Mouse (Mus musculus): ENCODE measurements around the gene Tardbp. TPM values are rescaled to one million over a fixed set of nuclear protein-coding genes. Genes with fewer than 3 reads are reported as not detected.

The Tardbp gene
- polyA plus RNA-seq, 1 experiment from 2014 or later, result 131 TPM

DNA sequence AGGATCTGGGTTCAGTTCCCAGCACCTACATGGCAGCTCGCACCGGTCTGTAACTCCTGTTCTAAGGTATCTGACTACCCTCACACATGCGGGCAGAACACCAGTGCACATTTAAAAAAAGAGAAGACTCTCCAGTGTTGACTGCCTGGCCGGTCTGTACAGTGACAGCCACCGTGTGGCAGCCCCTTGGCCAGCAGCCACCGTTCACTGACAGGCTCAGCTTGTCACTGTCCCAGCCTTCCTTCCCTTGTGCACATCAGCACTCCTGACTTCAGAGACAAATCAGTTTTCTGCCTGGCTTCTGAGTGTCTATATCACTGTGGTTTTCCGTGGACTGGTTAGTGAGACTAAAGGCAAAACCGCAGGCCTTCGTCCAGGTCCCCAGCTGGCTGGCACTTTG lies 38.0 kb downstream of the Tardbp start:
- Histone ChIP-seq H3K9ac (ENCODE audit: low read length) (no peak overlapping the region), H3K4me1 (ENCODE audit: control insufficient read depth, insufficient read depth, low read length) (peaks cover 9% of the 10 kb centered on the region), H3K27ac (ENCODE audit: low read depth, low read length) (no peak overlapping the region), H3K4me2 (ENCODE audit: low read length) (no peak overlapping the region), H3K4me3 (ENCODE audit: low read depth, low read length) (no peak overlapping the region), H3K36me3 (ENCODE audit: control insufficient read depth, insufficient read depth, low read length) (peaks cover 8% of the 10 kb centered on the region), H3K27me3 (replicated peaks; ENCODE audit: control insufficient read depth, insufficient read depth, low read length) (no peaks in the 10 kb centered on the region), H3K9me3 (replicated peaks; ENCODE audit: control insufficient read depth, low read length) (no peaks in the 10 kb centered on the region)
- no peak for ATAC-seq
- peak; percentile 27 for DNase-seq (ENCODE audit: low spot score)
- 72% methylated on average over 9 of the region's 9 CpGs for WGBS

DNA sequence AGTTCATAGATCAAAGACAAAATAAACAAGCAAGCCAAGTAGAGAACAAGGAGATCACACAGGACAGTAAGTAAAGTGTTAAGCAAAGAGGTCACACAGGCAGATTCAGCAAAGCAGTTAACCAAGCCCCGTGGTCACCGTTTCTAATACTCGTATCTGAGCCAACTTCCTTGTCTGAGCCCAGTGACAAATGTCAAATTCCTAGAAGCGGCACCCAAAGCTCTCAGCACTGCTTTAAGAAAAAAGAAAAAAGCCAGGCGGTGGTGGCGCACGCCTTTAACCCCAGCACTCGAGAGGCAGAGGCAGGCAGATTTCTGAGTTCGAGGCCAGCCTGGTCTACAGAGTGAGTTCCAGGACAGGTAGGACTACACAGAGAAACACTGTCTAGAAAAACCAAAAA lies 40.2 kb downstream of the Tardbp start:
- H3K4me1 ChIP-seq (ENCODE audit: control insufficient read depth, insufficient read depth, low read length), result 0 out of 2 replicates have a peak, but pooled peaks cover 2% of the 10 kb centered on the region
- WGBS, result 86% methylated on average over 9 of the region's 9 CpGs
- ATAC-seq (no peak), DNase-seq (ENCODE audit: low spot score) (no peak)
- H3K9ac ChIP-seq (ENCODE audit: low read length), result no peak overlapping the region
- H3K27ac ChIP-seq (ENCODE audit: low read depth, low read length), result no peak overlapping the region
- no peak overlapping the region for H3K4me2 ChIP-seq (ENCODE audit: low read length)
- no peaks in the 10 kb centered on the region for H3K27me3 ChIP-seq (replicated peaks; ENCODE audit: control insufficient read depth, insufficient read depth, low read length)
- H3K9me3 ChIP-seq (replicated peaks; ENCODE audit: control insufficient read depth, low read length), result no peaks in the 10 kb centered on the region
- no peak overlapping the region for H3K4me3 ChIP-seq (ENCODE audit: low read depth, low read length)
- H3K36me3 ChIP-seq (ENCODE audit: control insufficient read depth, insufficient read depth, low read length), result peaks cover 23% of the 10 kb centered on the region

DNA sequence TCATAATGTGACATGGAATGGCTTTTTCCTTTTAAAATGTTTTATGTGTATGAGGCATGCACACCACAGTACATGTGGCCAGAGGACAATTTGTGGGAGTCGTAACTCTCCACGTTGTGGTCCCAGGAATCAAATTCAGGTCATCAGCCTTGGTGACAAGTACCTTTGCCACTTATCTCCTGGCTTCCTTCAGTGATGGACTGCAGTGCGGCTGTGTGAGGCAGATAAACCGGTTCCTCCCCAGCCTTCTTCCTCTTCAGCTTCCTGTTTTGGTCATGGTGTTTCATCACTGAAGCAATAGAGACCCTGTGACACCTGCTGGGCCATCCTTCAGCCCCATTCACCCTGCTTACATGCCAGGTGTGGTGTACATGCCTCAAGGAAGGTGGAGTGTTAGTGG lies 43.6 kb downstream of the Tardbp start:
- H3K9me3 ChIP-seq (replicated peaks; ENCODE audit: control insufficient read depth, low read length), result no peaks in the 10 kb centered on the region
- ATAC-seq (no peak), DNase-seq (ENCODE audit: low spot score) (no peak)
- no peak overlapping the region for H3K4me2 ChIP-seq (ENCODE audit: low read length)
- H3K9ac ChIP-seq (ENCODE audit: low read length), result no peak overlapping the region
- no peak overlapping the region for H3K4me3 ChIP-seq (ENCODE audit: low read depth, low read length)
- no peaks in the 10 kb centered on the region for H3K4me1 ChIP-seq (ENCODE audit: control insufficient read depth, insufficient read depth, low read length)
- H3K27me3 ChIP-seq (replicated peaks; ENCODE audit: control insufficient read depth, insufficient read depth, low read length), result no peaks in the 10 kb centered on the region
- 87% methylated on average over 4 of the region's 4 CpGs for WGBS
- peaks cover 55% of the 10 kb centered on the region for H3K36me3 ChIP-seq (ENCODE audit: control insufficient read depth, insufficient read depth, low read length)
- H3K27ac ChIP-seq (ENCODE audit: low read depth, low read length), result no peak overlapping the region

DNA sequence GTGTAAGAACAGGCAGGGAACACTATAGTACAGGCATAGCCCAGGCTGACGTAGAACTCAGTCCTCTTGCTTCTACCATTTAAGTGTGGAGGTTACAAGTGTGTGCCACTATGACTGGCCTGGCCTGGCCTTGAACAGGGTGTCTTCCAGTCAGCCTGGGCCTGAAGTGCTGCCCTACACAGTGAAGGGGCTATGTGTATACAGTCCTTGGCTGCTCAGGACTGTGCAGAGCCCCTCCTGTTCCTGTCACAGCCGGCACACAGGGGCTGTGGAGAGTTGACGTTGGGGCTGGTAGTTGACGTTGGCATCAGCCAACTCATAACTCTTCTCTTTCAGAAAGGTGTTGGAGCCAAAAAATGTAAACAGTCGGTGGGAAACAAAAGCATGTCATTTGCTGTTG lies 45.4 kb downstream of the Tardbp start:
- Histone ChIP-seq H3K4me3 (ENCODE audit: low read depth, low read length) (no peak overlapping the region), H3K27ac (ENCODE audit: low read depth, low read length) (no peak overlapping the region), H3K27me3 (replicated peaks; ENCODE audit: control insufficient read depth, insufficient read depth, low read length) (no peaks in the 10 kb centered on the region), H3K9ac (ENCODE audit: low read length) (no peak overlapping the region), H3K4me2 (ENCODE audit: low read length) (no peak overlapping the region), H3K36me3 (ENCODE audit: control insufficient read depth, insufficient read depth, low read length) (peaks cover 74% of the 10 kb centered on the region), H3K9me3 (replicated peaks; ENCODE audit: control insufficient read depth, low read length) (no peaks in the 10 kb centered on the region), H3K4me1 (ENCODE audit: control insufficient read depth, insufficient read depth, low read length) (no peaks in the 10 kb centered on the region)
- ATAC-seq, result no peak
- DNase-seq (ENCODE audit: low spot score), result no peak
- 93% methylated on average over 5 of the region's 5 CpGs for WGBS

- Histone ChIP-seq H3K4me2 (ENCODE audit: low read length) (no peak overlapping the region), H3K36me3 (ENCODE audit: control insufficient read depth, insufficient read depth, low read length) (peaks cover 80% of the 10 kb centered on the region), H3K27ac (ENCODE audit: low read depth, low read length) (no peak overlapping the region), H3K9me3 (replicated peaks; ENCODE audit: control insufficient read depth, low read length) (no peaks in the 10 kb centered on the region), H3K9ac (ENCODE audit: low read length) (no peak overlapping the region; the same call in 1 of the 2 replicates), H3K4me3 (ENCODE audit: low read depth, low read length) (no peak overlapping the region), H3K4me1 (ENCODE audit: control insufficient read depth, insufficient read depth, low read length) (no peaks in the 10 kb centered on the region), H3K27me3 (replicated peaks; ENCODE audit: control insufficient read depth, insufficient read depth, low read length) (no peaks in the 10 kb centered on the region)
- ATAC-seq (no peak), DNase-seq (ENCODE audit: low spot score) (no peak)
- WGBS, result 89% methylated on average over 9 of the region's 9 CpGs
Measured at GRCm38 (mm10) chr4:148580765-148581164, 46.1 kb downstream of the Tardbp start.

DNA sequence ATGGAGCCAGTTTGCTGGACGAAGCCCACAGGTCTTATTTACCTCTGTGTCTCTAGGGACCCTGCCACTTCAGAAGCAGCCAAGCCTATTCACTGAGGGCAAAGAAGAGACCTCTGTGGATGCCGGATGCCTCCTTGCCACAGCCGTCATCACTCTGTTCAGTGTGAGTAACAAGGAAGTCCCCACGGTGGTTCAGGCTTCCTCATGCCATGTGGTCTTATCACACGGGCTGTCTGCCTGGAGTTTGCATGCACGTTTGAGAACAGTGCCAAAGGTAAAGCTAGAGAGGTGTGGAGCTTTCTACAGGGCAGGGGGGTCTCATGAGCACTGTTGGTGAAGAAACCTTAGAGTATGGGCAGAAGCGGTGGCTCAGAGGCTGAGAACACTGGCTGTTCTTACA lies 53.6 kb downstream of the Tardbp start:
- Histone ChIP-seq H3K9ac (ENCODE audit: low read length) (no peak overlapping the region), H3K36me3 (ENCODE audit: control insufficient read depth, insufficient read depth, low read length) (peaks cover 97% of the 10 kb centered on the region), H3K27ac (ENCODE audit: low read depth, low read length) (no peak overlapping the region), H3K4me3 (ENCODE audit: low read depth, low read length) (no peak overlapping the region), H3K27me3 (replicated peaks; ENCODE audit: control insufficient read depth, insufficient read depth, low read length) (no peaks in the 10 kb centered on the region), H3K9me3 (replicated peaks; ENCODE audit: control insufficient read depth, low read length) (no peaks in the 10 kb centered on the region), H3K4me2 (ENCODE audit: low read length) (no peak overlapping the region), H3K4me1 (ENCODE audit: control insufficient read depth, insufficient read depth, low read length) (no peaks in the 10 kb centered on the region)
- WGBS, result 91% methylated on average over 7 of the region's 7 CpGs
- ATAC-seq (no peak), DNase-seq (ENCODE audit: low spot score) (no peak)

- H3K4me2 ChIP-seq (ENCODE audit: low read length), result no peak overlapping the region
- no peak for DNase-seq (ENCODE audit: low spot score)
- no peaks in the 10 kb centered on the region for H3K9me3 ChIP-seq (replicated peaks; ENCODE audit: control insufficient read depth, low read length)
- no peak overlapping the region for H3K4me3 ChIP-seq (ENCODE audit: low read depth, low read length)
- no peak for ATAC-seq
- 97% methylated on average over 9 of the region's 9 CpGs for WGBS
- H3K27me3 ChIP-seq (replicated peaks; ENCODE audit: control insufficient read depth, insufficient read depth, low read length), result no peaks in the 10 kb centered on the region
- H3K9ac ChIP-seq (ENCODE audit: low read length), result no peak overlapping the region
- H3K36me3 ChIP-seq (ENCODE audit: control insufficient read depth, insufficient read depth, low read length), result peaks cover 97% of the 10 kb centered on the region
- no peaks in the 10 kb centered on the region for H3K4me1 ChIP-seq (ENCODE audit: control insufficient read depth, insufficient read depth, low read length)
- no peak overlapping the region for H3K27ac ChIP-seq (ENCODE audit: low read depth, low read length)
Measured at GRCm38 (mm10) chr4:148570693-148571295, 56.0 kb downstream of the Tardbp start.

- peaks cover 97% of the 10 kb centered on the region for H3K36me3 ChIP-seq (ENCODE audit: control insufficient read depth, insufficient read depth, low read length)
- H3K27me3 ChIP-seq (replicated peaks; ENCODE audit: control insufficient read depth, insufficient read depth, low read length), result no peaks in the 10 kb centered on the region
- no peak overlapping the region for H3K4me2 ChIP-seq (ENCODE audit: low read length)
- no peak for ATAC-seq
- DNase-seq (ENCODE audit: low spot score), result no peak
- H3K4me1 ChIP-seq (ENCODE audit: control insufficient read depth, insufficient read depth, low read length), result no peaks in the 10 kb centered on the region
- 94% methylated on average over 10 of the region's 10 CpGs for WGBS
- H3K9ac ChIP-seq (ENCODE audit: low read length), result no peak overlapping the region
- no peak overlapping the region for H3K4me3 ChIP-seq (ENCODE audit: low read depth, low read length)
- H3K9me3 ChIP-seq (replicated peaks; ENCODE audit: control insufficient read depth, low read length), result no peaks in the 10 kb centered on the region
- no peak overlapping the region for H3K27ac ChIP-seq (ENCODE audit: low read depth, low read length)
Measured at GRCm38 (mm10) chr4:148570138-148570537, 56.7 kb downstream of the Tardbp start.

- Histone ChIP-seq H3K9me3 (replicated peaks; ENCODE audit: control insufficient read depth, low read length) (no peaks in the 10 kb centered on the region), H3K4me1 (ENCODE audit: control insufficient read depth, insufficient read depth, low read length) (peaks cover 3% of the 10 kb centered on the region), H3K27me3 (replicated peaks; ENCODE audit: control insufficient read depth, insufficient read depth, low read length) (no peaks in the 10 kb centered on the region), H3K27ac (ENCODE audit: low read depth, low read length) (no peak overlapping the region), H3K36me3 (ENCODE audit: control insufficient read depth, insufficient read depth, low read length) (peaks cover 86% of the 10 kb centered on the region), H3K4me2 (ENCODE audit: low read length) (no peak overlapping the region), H3K4me3 (ENCODE audit: low read depth, low read length) (no peak overlapping the region), H3K9ac (ENCODE audit: low read length) (no peak overlapping the region)
- DNase-seq (ENCODE audit: low spot score), result no peak
- no peak for ATAC-seq
- 95% methylated on average over 12 of the region's 12 CpGs for WGBS
Measured at GRCm38 (mm10) chr4:148563595-148563994, 63.2 kb downstream of the Tardbp start.

All from forebrain, embryonic 14.5 days (tissue).